ENCODE assay signal across 12 mouse cellular contexts in genomic region chr12:26276556-26276955, GRCm38 (mm10).
DNase-seq lines count a peak whose midpoint lies in the region; ATAC-seq and TF ChIP-seq lines count a peak whose summit lies in the region.
"Had no signal": no experiment of that assay in that cellular context is flagged by ENCODE, and none has a peak within 500 bp of the region (broad histone marks: within the 10 kb centered on the region; RNA-seq: fewer than 3 reads in every experiment).

No protein-coding gene starts in this region.

- H3K36me3 ChIP-seq in forebrain, embryonic 13.5 days (ENCODE audit: poor library complexity, severe bottlenecking), result no peaks in the 10 kb centered on the region
- no peaks in the 10 kb centered on the region for H3K36me3 ChIP-seq in forebrain, embryonic 12.5 days (replicated peaks)
- H3K36me3 ChIP-seq in liver, adult 2 months (ENCODE audit: control insufficient read depth, insufficient read depth, low read length), result no peaks in the 10 kb centered on the region
- no peaks in the 10 kb centered on the region for H3K36me3 ChIP-seq in liver, embryonic 12.5 days
- H3K36me3 ChIP-seq in forebrain, embryonic 16.5 days (ENCODE audit: control insufficient read depth, insufficient read depth), result no peaks in the 10 kb centered on the region
- H3K36me3 ChIP-seq: heart, embryonic 15.5 days; liver, embryonic 15.5 days had no signal

- no peaks in the 10 kb centered on the region for H3K9me3 ChIP-seq in forebrain, embryonic 13.5 days (replicated peaks)
- no peaks in the 10 kb centered on the region for H3K9me3 ChIP-seq in forebrain, embryonic 12.5 days
- H3K9me3 ChIP-seq in liver, embryonic 12.5 days (replicated peaks), result no peaks in the 10 kb centered on the region
- H3K9me3 ChIP-seq in forebrain, embryonic 16.5 days (ENCODE audit: control insufficient read depth, low read length), result no peaks in the 10 kb centered on the region
- H3K9me3 ChIP-seq: heart, embryonic 15.5 days; liver, embryonic 15.5 days had no signal

- H3K4me2 ChIP-seq in forebrain, embryonic 13.5 days, result peak overlapping the region; percentile 18; the same call in 1 of the 2 replicates
- no peak overlapping the region for H3K4me2 ChIP-seq in forebrain, embryonic 12.5 days
- H3K4me2 ChIP-seq in liver, embryonic 12.5 days, result no peak overlapping the region
- no peak overlapping the region for H3K4me2 ChIP-seq in forebrain, embryonic 16.5 days (ENCODE audit: low read length)
- H3K4me2 ChIP-seq: heart, embryonic 15.5 days; liver, embryonic 15.5 days had no signal

- no peak for TF ChIP-seq CTCF in liver, adult 2 months (IDR thresholded peaks at IDR 0.05; ENCODE audit: low read depth, low read length)

- no peaks in the 10 kb centered on the region for H3K27me3 ChIP-seq in forebrain, embryonic 13.5 days
- peaks cover 2% of the 10 kb centered on the region; the same call in 1 of the 2 replicates for H3K27me3 ChIP-seq in forebrain, embryonic 12.5 days
- H3K27me3 ChIP-seq in liver, adult 2 months (ENCODE audit: control insufficient read depth, insufficient read depth, low read length), result no peaks in the 10 kb centered on the region; the same call in 1 of the 2 replicates
- no peaks in the 10 kb centered on the region for H3K27me3 ChIP-seq in liver, embryonic 12.5 days (replicated peaks)
- H3K27me3 ChIP-seq in forebrain, embryonic 16.5 days (replicated peaks; ENCODE audit: control insufficient read depth, insufficient read depth, low read length), result no peaks in the 10 kb centered on the region
- H3K27me3 ChIP-seq: heart, embryonic 15.5 days; liver, embryonic 15.5 days had no signal

- no peaks in the 10 kb centered on the region for H3K79me2 ChIP-seq in liver, adult 2 months (ENCODE audit: control insufficient read depth, insufficient read depth, low read length)

- H3K9ac ChIP-seq in forebrain, embryonic 13.5 days, result no peak overlapping the region
- H3K9ac ChIP-seq in forebrain, embryonic 12.5 days, result no peak overlapping the region
- no peak overlapping the region for H3K9ac ChIP-seq in liver, adult 2 months (ENCODE audit: low read depth, low read length)
- no peak overlapping the region for H3K9ac ChIP-seq in liver, embryonic 12.5 days
- no peak overlapping the region for H3K9ac ChIP-seq in forebrain, embryonic 16.5 days (replicated peaks; ENCODE audit: low read depth, low read length)
- H3K9ac ChIP-seq: heart, embryonic 15.5 days; liver, embryonic 15.5 days had no signal

- peak; percentile 36; the same call in 1 of the 2 replicates for ATAC-seq in forebrain, embryonic 13.5 days
- no peak for ATAC-seq in forebrain, embryonic 12.5 days (ENCODE audit: low FRiP score)
- no peak for ATAC-seq in liver, embryonic 12.5 days
- peak; percentile 34 for ATAC-seq in forebrain, embryonic 16.5 days

- H3K4me3 ChIP-seq in forebrain, embryonic 13.5 days, result no peak overlapping the region
- H3K4me3 ChIP-seq in forebrain, embryonic 12.5 days (replicated peaks), result no peak overlapping the region
- H3K4me3 ChIP-seq in liver, adult 2 months (ENCODE audit: insufficient read depth, low read depth, low read length), result no peak overlapping the region
- H3K4me3 ChIP-seq in liver, embryonic 12.5 days, result no peak overlapping the region
- H3K4me3 ChIP-seq in forebrain, embryonic 16.5 days (replicated peaks; ENCODE audit: low read length), result no peak overlapping the region
- H3K4me3 ChIP-seq: heart, embryonic 15.5 days; layer of hippocampus, adult 2 months; liver, embryonic 15.5 days; myocyte had no signal

- peak; percentile 5 for DNase-seq in liver, adult 2 months (ENCODE audit: extremely low read depth, low read depth, low spot score)
- peak; percentile 18 for DNase-seq in brain, adult 2 months (ENCODE audit: low read depth, low spot score)
- no peak for DNase-seq in B cell, adult 2 months
- no peak for DNase-seq in layer of hippocampus, adult 11-12 months (ENCODE audit: low spot score)

- peaks cover 6% of the 10 kb centered on the region for H3K4me1 ChIP-seq in forebrain, embryonic 13.5 days
- H3K4me1 ChIP-seq in forebrain, embryonic 12.5 days, result peaks cover 11% of the 10 kb centered on the region; the same call in 1 of the 2 replicates
- no peaks in the 10 kb centered on the region for H3K4me1 ChIP-seq in liver, adult 2 months (ENCODE audit: control insufficient read depth, insufficient read depth, low read length)
- H3K4me1 ChIP-seq in liver, embryonic 12.5 days, result no peaks in the 10 kb centered on the region
- peaks cover 8% of the 10 kb centered on the region for H3K4me1 ChIP-seq in forebrain, embryonic 16.5 days (replicated peaks; ENCODE audit: control insufficient read depth, insufficient read depth, low read length)
- H3K4me1 ChIP-seq: liver, embryonic 15.5 days had no signal

- WGBS in forebrain, embryonic 13.5 days, result 68% methylated on average over 2 of the region's 2 CpGs
- 67% methylated on average over 2 of the region's 2 CpGs for WGBS in forebrain, embryonic 12.5 days
- WGBS in liver, adult 2 months, result 57% methylated on average over 2 of the region's 2 CpGs
- 36% methylated on average over 2 of the region's 2 CpGs for WGBS in liver, embryonic 12.5 days (ENCODE audit: insufficient replicate concordance)
- WGBS in forebrain, embryonic 16.5 days, result 76% methylated on average over 2 of the region's 2 CpGs

- H3K27ac ChIP-seq in forebrain, embryonic 13.5 days, result no peak overlapping the region
- no peak overlapping the region for H3K27ac ChIP-seq in forebrain, embryonic 12.5 days
- no peak overlapping the region for H3K27ac ChIP-seq in liver, adult 2 months (replicated peaks; ENCODE audit: insufficient read depth, low read depth, low read length)
- no peak overlapping the region for H3K27ac ChIP-seq in liver, embryonic 12.5 days
- peak overlapping the region; percentile 24 for H3K27ac ChIP-seq in forebrain, embryonic 16.5 days (ENCODE audit: low read length)
- H3K27ac ChIP-seq: heart, embryonic 15.5 days; layer of hippocampus, adult 2 months; liver, embryonic 15.5 days had no signal

- TF ChIP-seq POLR2A in liver, adult 2 months (IDR thresholded peaks at IDR 0.05; ENCODE audit: extremely low read depth, insufficient read depth, low read length), result no peak

Comparison
In these comparisons a context has a peak if more than half of its experiments do, and no peak if none do; other contexts are left out.
1. ATAC-seq: peak in forebrain, embryonic 13.5 days (single experiment) and forebrain, embryonic 16.5 days (single experiment); none in forebrain, embryonic 12.5 days (single experiment) and liver, embryonic 12.5 days (single experiment).
2. DNase-seq: peak in liver, adult 2 months (single experiment) and brain, adult 2 months (single experiment); none in B cell, adult 2 months (0 of 2) and layer of hippocampus, adult 11-12 months (single experiment).